Mouse (Mus musculus) stomach, postnatal 0 days (tissue): ENCODE data around the gene Scamp4.
"Not testable (repeated sequence)": the region's sequence is repeated elsewhere in the genome, so short reads cannot be mapped to it uniquely, and the experiment has no call there.

Experiments used
- CTCF ChIP-seq: IDR thresholded peaks from 2 replicates; pipeline ENCODE4 v1.5.1; 2016; ENCODE audit warnings: antibody characterized with exemption, low read depth, mild to moderate bottlenecking, moderate library complexity
- EP300 ChIP-seq: optimal IDR thresholded peaks from 2 replicates; pipeline ENCODE3; 2016; ENCODE audit warnings: antibody characterized with exemption

DNA sequence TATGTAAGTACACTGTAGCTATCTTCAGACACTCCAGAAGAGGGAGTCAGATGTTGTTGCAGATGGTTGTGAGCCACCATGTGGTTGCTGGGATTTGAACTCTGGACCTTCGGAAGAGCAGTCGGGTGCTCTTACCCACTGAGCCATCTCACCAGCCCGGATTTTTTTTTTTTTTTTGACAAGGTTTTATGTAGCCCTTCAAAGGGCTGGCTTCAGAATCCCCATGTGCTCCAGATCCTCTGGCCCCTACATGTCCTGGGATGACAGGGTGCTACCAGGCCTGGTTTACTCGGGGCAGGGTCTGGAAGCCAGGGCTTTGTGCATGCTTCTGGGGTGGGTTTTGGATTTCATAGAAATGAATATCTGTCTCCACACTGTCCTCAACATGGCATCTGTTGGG lies 3.0 kb downstream of the Scamp4 start, which contains the start of gene Gm49322:
- TF ChIP-seq CTCF, EP300: not testable (repeated sequence)
